Mouse (Mus musculus) brain, embryonic 14.5 days (tissue): Measurements from ENCODE around the gene Cdca4.

ENCODE experiments used
- CTCF ChIP-seq: fragments of 200-500 bp; IDR thresholded peaks from 2 replicates; pipeline ENCODE4 v1.5.1; 2012; ENCODE audit warnings: inconsistent platforms, mild to moderate bottlenecking, moderate library complexity, borderline replicate concordance; ENCODE audit not compliant: insufficient read depth, insufficient read length; ENCODE audit errors: extremely low read depth
- POLR2A ChIP-seq: fragments of 200-500 bp; IDR thresholded peaks from 2 replicates; pipeline ENCODE4 v1.6.1; 2012; ENCODE audit warnings: mild to moderate bottlenecking, inconsistent platforms, borderline replicate concordance; ENCODE audit not compliant: poor library complexity, insufficient read depth, insufficient read length, severe bottlenecking; ENCODE audit errors: extremely low read depth

GRCm38 (mm10) chr12:112830570-112830969 lies 1.3 kb upstream of the Cdca4 start:
- no peak for TF ChIP-seq CTCF
- TF ChIP-seq POLR2A: no peak
